Mouse (Mus musculus): ENCODE results near the gene Padi4.

DNA sequence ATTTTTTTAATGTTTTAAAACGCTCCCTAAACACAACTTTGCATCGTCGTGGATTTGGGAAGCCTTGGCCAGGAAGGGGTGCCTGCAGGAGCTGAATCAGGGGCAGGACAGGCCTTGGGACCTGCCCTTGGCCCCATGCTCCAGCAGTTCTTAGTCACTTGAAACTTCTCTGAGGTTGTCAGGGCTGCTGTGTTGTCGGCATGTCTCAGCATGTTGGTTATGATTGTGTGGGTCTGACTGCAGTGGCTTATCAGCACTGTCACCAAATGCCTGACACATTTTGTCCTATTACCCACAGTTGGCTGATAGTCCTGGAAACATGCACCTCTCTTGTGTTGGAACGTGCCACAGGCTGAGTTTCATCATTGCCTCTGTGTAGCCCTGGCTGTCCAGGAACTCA, 53.9 kb downstream of the Padi4 start:
- no peak for TF ChIP-seq POLR2A (IDR thresholded peaks at IDR 0.05; ENCODE audit: low read depth, low read length)
- no peak for TF ChIP-seq CTCF (conservative IDR thresholded peaks at IDR 0.05 in 1 of 2, IDR thresholded peaks at IDR 0.05 in 1 of 2; ENCODE audit: low read depth in 2 of 2, low read length in 2 of 2)
- TF ChIP-seq EP300 (IDR thresholded peaks at IDR 0.05; ENCODE audit: low read length): no peak
- TF ChIP-seq POLR2AphosphoS2 (IDR thresholded peaks at IDR 0.05; ENCODE audit: low read depth, low read length): no peak
- no peak for TF ChIP-seq TBP (conservative IDR thresholded peaks at IDR 0.05; ENCODE audit: low read depth, low read length)
- TF ChIP-seq KAT2A (IDR thresholded peaks at IDR 0.05; ENCODE audit: insufficient replicate concordance, low read length): no peak
- no peak for TF ChIP-seq BHLHE40 (IDR thresholded peaks at IDR 0.05; ENCODE audit: low read depth, low read length)
- TF ChIP-seq MAZ (IDR thresholded peaks at IDR 0.05; ENCODE audit: low read depth, low read length): no peak
- TF ChIP-seq ETS1 (conservative IDR thresholded peaks at IDR 0.05; ENCODE audit: low read depth, low read length): no peak
- no peak for TF ChIP-seq CHD2 (IDR thresholded peaks at IDR 0.05; ENCODE audit: low read length)
- no peak for TF ChIP-seq E2F4 (IDR thresholded peaks at IDR 0.05; ENCODE audit: insufficient replicate concordance, low read depth, low read length)
- no peak for TF ChIP-seq MYC (IDR thresholded peaks at IDR 0.05; ENCODE audit: low read depth, low read length)
- TF ChIP-seq NRF1 (IDR thresholded peaks at IDR 0.05; ENCODE audit: low read depth, low read length): no peak
- TF ChIP-seq TCF12 (IDR thresholded peaks at IDR 0.05; ENCODE audit: low read depth, low read length): no peak

Data from CH12.LX (cell line).